Mouse (Mus musculus) kidney, adult 11 months (tissue): Measurements from ENCODE around the gene Gm49388.
"Not testable (repeated sequence)": the region's sequence is repeated elsewhere in the genome, so short reads cannot be mapped to it uniquely, and the experiment has no call there.

Source experiments
- DNase-seq: peaks from one replicate; pipeline ENCODE4 v3.0.0; 2022

Gene Gm49388

GRCm38 (mm10) chr7:127768346-127768996 lies 16.9 kb upstream of the Gm49388 start:
- DNase-seq: no peak

GRCm38 (mm10) chr7:127768997-127769593 lies 16.3 kb upstream of the Gm49388 start:
- peak; percentile 98 for DNase-seq

GRCm38 (mm10) chr7:127769651-127770038 lies 15.8 kb upstream of the Gm49388 start, which contains the start of gene Orai3:
Orai3 (plus strand) TSS chr7:127769815.
- peak; percentile 89 for DNase-seq

- peak; percentile 22 for DNase-seq
These were observed 15.1 kb upstream of the Gm49388 start for GRCm38 (mm10) chr7:127770039-127770905.

- DNase-seq: no peak
These were observed 14.1 kb upstream of the Gm49388 start for GRCm38 (mm10) chr7:127771262-127771661.

- DNase-seq: no peak
These were observed 13.3 kb upstream of the Gm49388 start for GRCm38 (mm10) chr7:127772080-127772479.

- DNase-seq: no peak
These were observed 12.9 kb upstream of the Gm49388 start for GRCm38 (mm10) chr7:127772557-127772956.

GRCm38 (mm10) chr7:127773664-127774384 lies 11.6 kb upstream of the Gm49388 start:
- DNase-seq: peak; percentile 76

- not testable (repeated sequence) for DNase-seq
These were observed 9.6 kb upstream of the Gm49388 start for GRCm38 (mm10) chr7:127775837-127776236.

- DNase-seq: peak; percentile 81
These were observed 9.0 kb upstream of the Gm49388 start, which contains the start of gene Setd1a for GRCm38 (mm10) chr7:127776426-127776825. Setd1a (plus strand) TSS chr7:127776670.

GRCm38 (mm10) chr7:127776878-127777473 lies 8.4 kb upstream of the Gm49388 start:
- DNase-seq: peak; percentile 95

GRCm38 (mm10) chr7:127777474-127778266 lies 7.7 kb upstream of the Gm49388 start:
- DNase-seq: peak; percentile 54

GRCm38 (mm10) chr7:127778350-127778749 lies 7.1 kb upstream of the Gm49388 start:
- no peak for DNase-seq

GRCm38 (mm10) chr7:127797076-127797845 lies 11.9 kb downstream of the Gm49388 start:
- no peak for DNase-seq

GRCm38 (mm10) chr7:127798591-127798990 lies 13.2 kb downstream of the Gm49388 start:
- no peak for DNase-seq

- no peak for DNase-seq
These were observed 13.8 kb downstream of the Gm49388 start for GRCm38 (mm10) chr7:127799211-127799610.

GRCm38 (mm10) chr7:127799738-127800137 lies 14.3 kb downstream of the Gm49388 start:
- DNase-seq: no peak

- peak; percentile 93 for DNase-seq
These were observed 15.1 kb downstream of the Gm49388 start, which contains the start of gene Hsd3b7 for GRCm38 (mm10) chr7:127800435-127801009. Hsd3b7 (plus strand) TSS chr7:127800604.

GRCm38 (mm10) chr7:127801010-127801621 lies 15.7 kb downstream of the Gm49388 start:
- no peak for DNase-seq

- DNase-seq: no peak
These were observed 16.9 kb downstream of the Gm49388 start for GRCm38 (mm10) chr7:127802313-127802712.
